Mouse (Mus musculus) brain, embryonic 14.5 days (tissue): ENCODE results near the gene Heatr4. TPM values are rescaled to one million over a fixed set of nuclear protein-coding genes. Genes with fewer than 3 reads are reported as not detected.
"Not testable (repeated sequence)": the region's sequence is repeated elsewhere in the genome, so short reads cannot be mapped to it uniquely, and the experiment has no call there.

Source experiments
- DNase-seq: peaks from one replicate; pipeline ENCODE4 v3.0.0-alpha.2; 2011; ENCODE audit warnings: low read depth
- CTCF ChIP-seq: fragments of 200-500 bp; IDR thresholded peaks from 2 replicates; pipeline ENCODE4 v1.5.1; 2012; ENCODE audit warnings: inconsistent platforms, mild to moderate bottlenecking, moderate library complexity, borderline replicate concordance; ENCODE audit not compliant: insufficient read depth, insufficient read length; ENCODE audit errors: extremely low read depth
- POLR2A ChIP-seq: fragments of 200-500 bp; IDR thresholded peaks from 2 replicates; pipeline ENCODE4 v1.6.1; 2012; ENCODE audit warnings: mild to moderate bottlenecking, inconsistent platforms, borderline replicate concordance; ENCODE audit not compliant: poor library complexity, insufficient read depth, insufficient read length, severe bottlenecking; ENCODE audit errors: extremely low read depth
- polyA plus RNA-seq: library from polyadenylated mRNA; depleted of rRNA; stranded (reverse); fragments of >200 nt; gene quantifications from 2 replicates; pipeline ENCODE4 v1.2.3, GENCODE M21; 2012

Heatr4 gene
- polyA plus RNA-seq, 1 experiment, result not detected

GRCm38 (mm10) chr12:83947260-83947811 lies 37.3 kb downstream of the Heatr4 start:
- TF ChIP-seq POLR2A (no peak), CTCF (no peak)
- DNase-seq, result no peak

- no peak for DNase-seq
- TF ChIP-seq POLR2A, result no peak
Measured at GRCm38 (mm10) chr12:83941938-83942337, 42.7 kb downstream of the Heatr4 start.

GRCm38 (mm10) chr12:83940031-83940430 lies 44.6 kb downstream of the Heatr4 start:
- no peak for DNase-seq
- TF ChIP-seq CTCF (no peak), POLR2A (no peak)

GRCm38 (mm10) chr12:83939332-83939731 lies 45.3 kb downstream of the Heatr4 start:
- TF ChIP-seq CTCF (no peak), POLR2A (no peak)

DNA sequence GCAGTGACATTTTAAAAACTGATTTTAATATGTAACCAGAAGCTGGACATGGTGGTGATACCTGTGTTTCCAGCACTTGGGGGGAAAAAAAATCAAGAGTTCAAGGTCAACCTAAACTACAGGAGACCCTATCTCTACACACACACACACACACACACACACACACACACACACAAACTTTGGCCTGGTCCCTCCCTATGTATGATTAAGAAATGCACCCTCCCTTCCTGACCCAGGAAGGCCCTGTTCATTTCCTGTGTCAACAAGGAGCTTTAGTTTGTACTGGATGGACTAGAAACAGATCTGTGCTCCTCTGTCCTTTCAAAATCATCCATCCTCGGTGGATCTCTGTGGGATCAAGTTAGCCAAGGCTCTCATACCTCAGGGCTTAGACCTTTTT lies 46.1 kb downstream of the Heatr4 start:
- DNase-seq, result not testable (repeated sequence)

More at GRCm38 (mm10) chr12:83939332-83939731, 45.3 kb downstream of the Heatr4 start:
- DNase-seq, result no peak

DNA sequence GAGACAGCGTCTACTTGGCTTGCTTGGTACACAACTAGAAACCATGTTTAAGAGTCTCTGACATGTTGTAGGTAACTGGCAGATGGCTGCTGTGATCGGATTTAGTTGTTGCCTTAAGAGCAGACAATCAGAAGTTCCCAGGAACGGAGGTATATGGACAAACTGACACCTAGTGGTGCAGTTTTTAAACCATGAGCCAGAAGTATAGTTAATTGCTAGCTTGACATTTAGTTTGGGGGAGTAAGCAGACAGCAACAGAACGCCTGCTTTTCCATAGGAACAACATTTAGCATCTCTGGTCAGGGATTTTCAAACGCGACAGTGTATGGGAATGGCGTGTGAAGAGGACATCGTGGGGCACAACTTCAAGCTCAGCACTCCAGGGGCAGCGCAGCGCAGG lies 47.1 kb downstream of the Heatr4 start:
- TF ChIP-seq POLR2A, result no peak
- no peak for TF ChIP-seq CTCF

GRCm38 (mm10) chr12:83929186-83929804 lies 55.4 kb downstream of the Heatr4 start:
- DNase-seq, result no peak
- no peak for TF ChIP-seq CTCF
- TF ChIP-seq POLR2A, result no peak

More for the DNA sequence above, 47.1 kb downstream of the Heatr4 start:
- DNase-seq, result no peak

DNA sequence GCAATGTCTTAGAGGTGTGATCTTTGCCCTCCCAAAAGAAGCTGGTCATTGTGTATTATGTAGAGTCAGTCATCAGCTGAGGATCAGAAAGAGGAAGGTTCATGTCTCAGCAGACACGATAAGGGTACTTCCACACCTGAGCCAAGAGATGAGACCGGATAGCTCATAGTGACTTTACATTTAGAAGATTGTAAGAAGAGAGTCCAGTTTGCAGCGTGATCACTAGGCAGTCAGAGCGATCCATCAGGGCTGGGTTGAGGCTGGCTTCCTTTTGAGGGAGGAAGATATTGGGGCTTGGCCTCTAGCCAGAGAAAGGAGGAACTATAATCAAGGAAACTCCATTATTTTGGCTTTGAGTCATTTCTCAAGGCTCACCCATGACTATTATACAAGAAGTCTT lies 56.9 kb downstream of the Heatr4 start:
- TF ChIP-seq CTCF, result no peak
- TF ChIP-seq POLR2A, result no peak
- DNase-seq, result no peak

GRCm38 (mm10) chr12:83926061-83926460 lies 58.6 kb downstream of the Heatr4 start:
- TF ChIP-seq CTCF (no peak), POLR2A (no peak)
- no peak for DNase-seq

DNA sequence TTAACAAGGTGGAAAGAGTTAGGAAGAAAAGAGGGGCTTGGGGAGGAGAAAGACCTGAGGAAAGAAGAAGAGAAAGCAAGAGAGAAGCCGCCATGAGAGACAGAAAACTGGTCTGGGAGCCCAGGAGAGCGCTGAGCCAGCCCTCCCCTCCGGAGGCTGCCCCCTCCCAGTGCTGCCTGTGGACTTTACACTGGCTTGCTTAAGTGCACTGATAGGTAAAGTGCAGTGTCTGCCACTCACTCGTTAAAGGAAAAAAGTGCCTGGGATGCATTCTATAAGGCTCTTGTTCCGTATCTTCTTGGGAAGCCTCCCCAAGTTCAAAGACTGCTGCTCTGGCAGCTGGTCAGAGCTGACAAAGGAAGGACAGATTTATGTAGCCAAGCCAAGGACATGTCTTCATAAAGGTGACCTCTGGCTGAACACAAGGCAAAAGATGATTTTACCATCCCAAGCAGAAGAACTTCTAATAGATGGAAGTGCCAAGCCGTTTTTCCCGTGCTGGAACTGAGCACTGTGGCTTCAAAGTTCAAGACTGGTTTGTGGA lies 59.4 kb downstream of the Heatr4 start:
- no peak for DNase-seq
- TF ChIP-seq CTCF, result no peak
- no peak for TF ChIP-seq POLR2A

GRCm38 (mm10) chr12:83924332-83924731 lies 60.3 kb downstream of the Heatr4 start:
- DNase-seq, result no peak
- no peak for TF ChIP-seq POLR2A
- TF ChIP-seq CTCF, result no peak

DNA sequence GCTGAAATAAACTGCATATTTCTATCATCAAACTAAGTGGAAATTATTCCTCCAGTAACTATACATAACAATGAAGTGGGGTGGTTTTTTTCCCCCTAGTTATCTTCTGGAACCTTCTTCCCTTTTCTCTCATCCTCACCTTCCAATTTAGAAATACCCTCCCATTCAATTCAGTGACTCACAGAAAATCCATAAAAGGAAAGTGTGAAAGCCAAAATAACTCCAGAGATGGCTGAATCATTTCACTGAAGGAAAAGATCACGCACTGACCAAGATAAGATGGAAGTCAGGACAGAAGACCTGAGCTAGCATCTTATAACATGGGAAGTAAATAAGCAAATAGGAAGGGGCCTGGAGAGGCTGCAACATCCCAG lies 61.2 kb downstream of the Heatr4 start:
- TF ChIP-seq CTCF, result no peak
- no peak for TF ChIP-seq POLR2A
- no peak for DNase-seq
